Mouse (Mus musculus) lung, adult 2 months (tissue): ENCODE measurements around the gene Yipf4. TPM values are rescaled to one million over a fixed set of nuclear protein-coding genes. Genes with fewer than 3 reads are reported as not detected.

Experiments
- DNase-seq: peaks from one replicate; pipeline ENCODE4 v3.0.0; 2022
- H3K4me1 ChIP-seq: fragments of 200-500 bp; 2 replicates; pipeline ENCODE4 v1.6.1; 2011; ENCODE audit warnings: low read length; ENCODE audit not compliant: control insufficient read depth, insufficient read depth
- H3K4me3 ChIP-seq: fragments of 200-500 bp; replicated peaks from 2 replicates; pipeline ENCODE3; 2011; ENCODE audit warnings: low read depth, mild to moderate bottlenecking, control low read depth, low read length; ENCODE audit errors: extremely low read depth
- CTCF ChIP-seq: fragments of 200-500 bp; IDR thresholded peaks from 2 replicates; pipeline ENCODE4 v1.5.1; 2011; ENCODE audit warnings: mild to moderate bottlenecking, low read length, control low read depth; ENCODE audit not compliant: insufficient read depth
- POLR2A ChIP-seq: fragments of 200-500 bp; IDR thresholded peaks from 2 replicates; pipeline ENCODE4 v1.6.1; 2011; ENCODE audit warnings: low read depth, mild to moderate bottlenecking, control low read depth, low read length, borderline replicate concordance; ENCODE audit errors: extremely low read depth
- WGBS: fragments of 180-500 bp; shearing (Covaris S2); methylation state at CpG from one replicate; pipeline ENCODE4 v1.1.7; 2018; 5-methylcytosine and 5-hydroxymethylcytosine counted together
- polyA plus RNA-seq: library from polyadenylated mRNA; depleted of rRNA; stranded (reverse); fragments of >200 nt; gene quantifications from 2 replicates; pipeline ENCODE4 v1.2.3, GENCODE M21; 2012; rRNA removed

Yipf4 gene
- polyA plus RNA-seq, 1 experiment: 66.3 TPM

DNA sequence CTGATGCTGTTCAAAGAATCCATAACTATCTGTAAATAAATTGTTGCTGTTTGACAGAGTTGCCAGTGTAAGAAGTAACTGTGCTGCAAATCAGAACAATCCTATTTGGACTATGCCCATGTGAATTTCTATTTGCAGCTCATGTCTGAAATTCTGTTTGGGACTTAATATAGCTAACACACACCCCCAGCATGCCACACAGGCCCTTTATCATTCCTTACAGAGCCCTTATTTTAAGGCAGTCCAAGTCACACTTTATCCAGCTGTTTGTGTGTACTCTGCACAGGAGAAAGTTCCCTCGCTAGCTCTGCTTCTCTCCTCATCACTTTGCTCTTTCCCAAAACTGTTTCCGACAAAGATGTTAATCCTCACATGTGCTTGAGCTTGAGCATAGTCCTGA lies 54.3 kb downstream of the Yipf4 start:
- TF ChIP-seq POLR2A: no peak
- TF ChIP-seq CTCF: no peak
- no peaks in the 10 kb centered on the region; the same call in 1 of the 2 replicates for H3K4me1 ChIP-seq
- no peak overlapping the region for H3K4me3 ChIP-seq
- no peak for DNase-seq
- WGBS: 72% methylated on average over 2 of the region's 2 CpGs

Other genes with a start within 250 kb of the Yipf4 start
- gene Memo1, start 194.0 kb upstream of the Yipf4 start, polyA plus RNA-seq: 18.2 and 23.3 TPM in 2 replicates
- 23.5 and 28.7 TPM in 2 replicates for gene Dpy30, start 165.5 kb upstream of the Yipf4 start, polyA plus RNA-seq
- gene Spast, start 150.5 kb upstream of the Yipf4 start, polyA plus RNA-seq: 5.1 and 5.9 TPM in 2 replicates
- 14.8 and 20.5 TPM in 2 replicates for gene Slc30a6, start 93.9 kb upstream of the Yipf4 start, polyA plus RNA-seq
- 0.52 and 0.62 TPM in 2 replicates for gene Nlrc4, start 30.4 kb upstream of the Yipf4 start, polyA plus RNA-seq
- gene Birc6, start 38.8 kb downstream of the Yipf4 start, polyA plus RNA-seq: 73.3 and 91.7 TPM in 2 replicates
- 4.1 and 4.5 TPM in 2 replicates for gene Ttc27, start 228.2 kb downstream of the Yipf4 start, polyA plus RNA-seq